Mouse (Mus musculus) ES-Bruce4 (cell line): ENCODE data around the gene Islr.

Experiments
- CTCF ChIP-seq: IDR thresholded peaks from one replicate; pipeline ENCODE4 v1.8.1; 2011; ENCODE audit warnings: low read depth, low read length
- POLR2A ChIP-seq: IDR thresholded peaks from one replicate; pipeline ENCODE4 v1.8.1; 2011; ENCODE audit warnings: low read length; ENCODE audit not compliant: insufficient read depth

- no peak for TF ChIP-seq CTCF
- TF ChIP-seq POLR2A, result no peak
These were observed 38.6 kb upstream of the Islr start for GRCm38 (mm10) chr9:58242696-58243095.
